Mouse (Mus musculus): ENCODE results near the gene Olfr212. TPM values are rescaled to one million over a fixed set of nuclear protein-coding genes. Genes with fewer than 3 reads are reported as not detected.
"Not testable (repeated sequence)": the region's sequence is repeated elsewhere in the genome, so short reads cannot be mapped to it uniquely, and the experiment has no call there.

Gene Olfr212
- polyA plus RNA-seq, 1 experiment from 2014 or later = not detected

GRCm38 (mm10) chr6:116493742-116494141 is 12.6 kb upstream of the Olfr212 start:
- Histone ChIP-seq H3K27ac (replicated peaks; ENCODE audit: low read depth, low read length) (no peak overlapping the region), H3K9me3 (ENCODE audit: control insufficient read depth, low read length) (no peaks in the 10 kb centered on the region), H3K9ac (ENCODE audit: low read length) (no peak overlapping the region), H3K4me3 (ENCODE audit: low read depth, low read length) (no peak overlapping the region), H3K36me3 (ENCODE audit: control insufficient read depth, insufficient read depth, low read length) (no peaks in the 10 kb centered on the region), H3K27me3 (ENCODE audit: control insufficient read depth, insufficient read depth, low read length) (no peaks in the 10 kb centered on the region), H3K4me2 (ENCODE audit: low read depth, severe bottlenecking) (no peak overlapping the region), H3K4me1 (ENCODE audit: control insufficient read depth, insufficient read depth, low read length) (no peaks in the 10 kb centered on the region)
- no peak for ATAC-seq (ENCODE audit: insufficient number of reproducible peaks, low FRiP score, low TSS enrichment, low read depth)
- no peak for DNase-seq (ENCODE audit: low spot score)
- 88% methylated on average over 5 of the region's 5 CpGs for WGBS

GRCm38 (mm10) chr6:116495960-116496359 is 10.4 kb upstream of the Olfr212 start:
- no peaks in the 10 kb centered on the region for H3K36me3 ChIP-seq (ENCODE audit: control insufficient read depth, insufficient read depth, low read length)
- no peak overlapping the region for H3K9ac ChIP-seq (ENCODE audit: low read length)
- no peaks in the 10 kb centered on the region for H3K4me1 ChIP-seq (ENCODE audit: control insufficient read depth, insufficient read depth, low read length)
- no peak overlapping the region for H3K27ac ChIP-seq (replicated peaks; ENCODE audit: low read depth, low read length)
- H3K4me3 ChIP-seq (ENCODE audit: low read depth, low read length) = no peak overlapping the region
- DNase-seq (ENCODE audit: low spot score) (no peak), ATAC-seq (ENCODE audit: insufficient number of reproducible peaks, low FRiP score, low TSS enrichment, low read depth) (no peak)
- H3K4me2 ChIP-seq (ENCODE audit: low read depth, severe bottlenecking) = no peak overlapping the region
- H3K9me3 ChIP-seq (ENCODE audit: control insufficient read depth, low read length) = no peaks in the 10 kb centered on the region
- WGBS = 80% methylated on average over 1 of the region's 1 CpGs
- H3K27me3 ChIP-seq (ENCODE audit: control insufficient read depth, insufficient read depth, low read length) = no peaks in the 10 kb centered on the region

- H3K4me2 ChIP-seq (ENCODE audit: low read depth, severe bottlenecking) = no peak overlapping the region
- H3K4me1 ChIP-seq (ENCODE audit: control insufficient read depth, insufficient read depth, low read length) = no peaks in the 10 kb centered on the region
- no peak overlapping the region for H3K9ac ChIP-seq (ENCODE audit: low read length)
- H3K36me3 ChIP-seq (ENCODE audit: control insufficient read depth, insufficient read depth, low read length) = no peaks in the 10 kb centered on the region
- DNase-seq (ENCODE audit: low spot score) = no peak
- ATAC-seq (ENCODE audit: insufficient number of reproducible peaks, low FRiP score, low TSS enrichment, low read depth) = no peak
- no peaks in the 10 kb centered on the region for H3K27me3 ChIP-seq (ENCODE audit: control insufficient read depth, insufficient read depth, low read length)
- H3K27ac ChIP-seq (replicated peaks; ENCODE audit: low read depth, low read length) = no peak overlapping the region
- H3K9me3 ChIP-seq (ENCODE audit: control insufficient read depth, low read length) = no peaks in the 10 kb centered on the region
- H3K4me3 ChIP-seq (ENCODE audit: low read depth, low read length) = no peak overlapping the region
Observed at GRCm38 (mm10) chr6:116514832-116515231, 8.5 kb downstream of the Olfr212 start.

- H3K9me3 ChIP-seq (ENCODE audit: control insufficient read depth, low read length) = no peaks in the 10 kb centered on the region
- H3K4me1 ChIP-seq (ENCODE audit: control insufficient read depth, insufficient read depth, low read length) = no peaks in the 10 kb centered on the region
- 90% methylated on average over 1 of the region's 1 CpGs for WGBS
- no peak within 1 kb of the TSS for H3K4me3 ChIP-seq (ENCODE audit: low read depth, low read length)
- H3K27me3 ChIP-seq (ENCODE audit: control insufficient read depth, insufficient read depth, low read length) = no peaks in the 10 kb centered on the region
- H3K9ac ChIP-seq (ENCODE audit: low read length) = no peak within 1 kb of the TSS
- H3K36me3 ChIP-seq (ENCODE audit: control insufficient read depth, insufficient read depth, low read length) = no peaks in the 10 kb centered on the region
- no peak for ATAC-seq (ENCODE audit: insufficient number of reproducible peaks, low FRiP score, low TSS enrichment, low read depth)
- H3K27ac ChIP-seq (replicated peaks; ENCODE audit: low read depth, low read length) = no peak within 1 kb of the TSS
- DNase-seq (ENCODE audit: low spot score) = no peak
- no peak within 1 kb of the TSS for H3K4me2 ChIP-seq (ENCODE audit: low read depth, severe bottlenecking)
Observed at GRCm38 (mm10) chr6:116538156-116538555, 31.8 kb downstream of the Olfr212 start, which contains the start of gene Olfr213. Gene Olfr213 (plus strand): TSS chr6:116538456.

- no peak for ATAC-seq (ENCODE audit: insufficient number of reproducible peaks, low FRiP score, low TSS enrichment, low read depth)
- Histone ChIP-seq H3K4me2 (ENCODE audit: low read depth, severe bottlenecking) (no peak overlapping the region), H3K27me3 (ENCODE audit: control insufficient read depth, insufficient read depth, low read length) (no peaks in the 10 kb centered on the region), H3K27ac (replicated peaks; ENCODE audit: low read depth, low read length) (no peak overlapping the region), H3K9ac (ENCODE audit: low read length) (no peak overlapping the region), H3K9me3 (ENCODE audit: control insufficient read depth, low read length) (no peaks in the 10 kb centered on the region), H3K4me1 (ENCODE audit: control insufficient read depth, insufficient read depth, low read length) (no peaks in the 10 kb centered on the region), H3K4me3 (ENCODE audit: low read depth, low read length) (no peak overlapping the region), H3K36me3 (ENCODE audit: control insufficient read depth, insufficient read depth, low read length) (no peaks in the 10 kb centered on the region)
- DNase-seq (ENCODE audit: low spot score) = no peak
- WGBS = 90% methylated on average over 2 of the region's 2 CpGs
Observed at GRCm38 (mm10) chr6:116542500-116542899, 36.2 kb downstream of the Olfr212 start.

- H3K4me3 ChIP-seq (ENCODE audit: low read depth, low read length); H3K9ac ChIP-seq (ENCODE audit: low read length); H3K9me3 ChIP-seq (ENCODE audit: control insufficient read depth, low read length); DNase-seq (ENCODE audit: low spot score); ATAC-seq (ENCODE audit: insufficient number of reproducible peaks, low FRiP score, low TSS enrichment, low read depth); H3K4me1 ChIP-seq (ENCODE audit: control insufficient read depth, insufficient read depth, low read length); H3K27ac ChIP-seq (replicated peaks; ENCODE audit: low read depth, low read length); H3K36me3 ChIP-seq (ENCODE audit: control insufficient read depth, insufficient read depth, low read length); H3K4me2 ChIP-seq (ENCODE audit: low read depth, severe bottlenecking); H3K27me3 ChIP-seq (ENCODE audit: control insufficient read depth, insufficient read depth, low read length): not testable (repeated sequence)
- WGBS = 98% methylated on average over 11 of the region's 11 CpGs
Observed at GRCm38 (mm10) chr6:116550841-116551240, 44.5 kb downstream of the Olfr212 start, which contains the start of gene Gm5580. Gene Gm5580 (plus strand): TSS chr6:116551141.

- no peaks in the 10 kb centered on the region for H3K4me1 ChIP-seq (ENCODE audit: control insufficient read depth, insufficient read depth, low read length)
- ATAC-seq (ENCODE audit: insufficient number of reproducible peaks, low FRiP score, low TSS enrichment, low read depth) (no peak), DNase-seq (ENCODE audit: low spot score) (no peak)
- no peaks in the 10 kb centered on the region for H3K9me3 ChIP-seq (ENCODE audit: control insufficient read depth, low read length)
- 89% methylated on average over 1 of the region's 1 CpGs for WGBS
- no peaks in the 10 kb centered on the region for H3K27me3 ChIP-seq (ENCODE audit: control insufficient read depth, insufficient read depth, low read length)
- no peak within 1 kb of the TSS for H3K4me3 ChIP-seq (ENCODE audit: low read depth, low read length)
- no peak within 1 kb of the TSS for H3K9ac ChIP-seq (ENCODE audit: low read length)
- H3K27ac ChIP-seq (replicated peaks; ENCODE audit: low read depth, low read length) = no peak within 1 kb of the TSS
- no peak within 1 kb of the TSS for H3K4me2 ChIP-seq (ENCODE audit: low read depth, severe bottlenecking)
- H3K36me3 ChIP-seq (ENCODE audit: control insufficient read depth, insufficient read depth, low read length) = no peaks in the 10 kb centered on the region
Observed at GRCm38 (mm10) chr6:116553935-116554334, 47.6 kb downstream of the Olfr212 start, which contains the start of gene Olfr214. Gene Olfr214 (plus strand): TSS chr6:116554235.

- no peaks in the 10 kb centered on the region for H3K36me3 ChIP-seq (ENCODE audit: control insufficient read depth, insufficient read depth, low read length)
- no peaks in the 10 kb centered on the region for H3K4me1 ChIP-seq (ENCODE audit: control insufficient read depth, insufficient read depth, low read length)
- no peak overlapping the region for H3K9ac ChIP-seq (ENCODE audit: low read length)
- no peaks in the 10 kb centered on the region for H3K9me3 ChIP-seq (ENCODE audit: control insufficient read depth, low read length)
- no peak for DNase-seq (ENCODE audit: low spot score)
- H3K27me3 ChIP-seq (ENCODE audit: control insufficient read depth, insufficient read depth, low read length) = no peaks in the 10 kb centered on the region
- ATAC-seq (ENCODE audit: insufficient number of reproducible peaks, low FRiP score, low TSS enrichment, low read depth) = no peak
- H3K4me2 ChIP-seq (ENCODE audit: low read depth, severe bottlenecking) = no peak overlapping the region
- no peak overlapping the region for H3K4me3 ChIP-seq (ENCODE audit: low read depth, low read length)
- 74% methylated on average over 3 of the region's 3 CpGs for WGBS
- H3K27ac ChIP-seq (replicated peaks; ENCODE audit: low read depth, low read length) = no peak overlapping the region
Observed at GRCm38 (mm10) chr6:116554952-116555351, 48.6 kb downstream of the Olfr212 start.
